Comparison of ENCODE assay signal across 8 mouse cellular contexts in genomic region chr17:4834065-4834464, GRCm38 (mm10).
A peak's percentile ranks its signal among the peaks of the same experiment; 100 is the strongest.
DNase-seq lines count a peak whose midpoint lies in the region; ATAC-seq and TF ChIP-seq lines count a peak whose summit lies in the region.

No protein-coding gene starts in this region.

- 36% methylated on average over 7 of the region's 7 CpGs for WGBS in kidney, adult 2 months
- WGBS in lung, postnatal 0 days: 30% methylated on average over 7 of the region's 7 CpGs
- 91% methylated on average over 7 of the region's 7 CpGs for WGBS in midbrain, embryonic 13.5 days

- DNase-seq in urinary bladder, adult 18-20 months (ENCODE audit: low spot score in 2 of 2): peak; percentile 14 to 52
- no peak for DNase-seq in urinary bladder, postnatal 10 days (ENCODE audit: low spot score)
- peak; percentile 60 for DNase-seq in kidney, adult 2 months
- peak; percentile 80 for DNase-seq in lung, postnatal 0 days (ENCODE audit: low spot score)
- DNase-seq in thymus, adult 18-20 months: no peak
- DNase-seq in right cerebral cortex, postnatal 25 days: no peak

- H3K9ac ChIP-seq in lung, postnatal 0 days (replicated peaks; ENCODE audit: low read depth): no peak overlapping the region
- no peak overlapping the region for H3K9ac ChIP-seq in midbrain, embryonic 13.5 days (replicated peaks)

- H3K27ac ChIP-seq in kidney, adult 2 months (ENCODE audit: insufficient read depth, low read depth, low read length): no peak overlapping the region
- H3K27ac ChIP-seq in lung, postnatal 0 days (ENCODE audit: low read length): no peak overlapping the region
- H3K27ac ChIP-seq in midbrain, embryonic 13.5 days: no peak overlapping the region

- peak; percentile 84 for ATAC-seq in lung, postnatal 0 days
- ATAC-seq in inflammation-experienced regulatory T-cells, adult 6 months: no peak
- no peak for ATAC-seq in midbrain, embryonic 13.5 days

- no peaks in the 10 kb centered on the region for H3K36me3 ChIP-seq in kidney, adult 2 months (ENCODE audit: control insufficient read depth, insufficient read depth, low read length)
- H3K36me3 ChIP-seq in lung, postnatal 0 days (ENCODE audit: insufficient read depth, low read length): no peaks in the 10 kb centered on the region
- no peaks in the 10 kb centered on the region for H3K36me3 ChIP-seq in midbrain, embryonic 13.5 days

- no peak overlapping the region for H3K4me2 ChIP-seq in lung, postnatal 0 days (replicated peaks; ENCODE audit: low read depth, low read length)
- no peak overlapping the region for H3K4me2 ChIP-seq in midbrain, embryonic 13.5 days (replicated peaks)

- H3K9me3 ChIP-seq in lung, postnatal 0 days (ENCODE audit: low read length): no peaks in the 10 kb centered on the region
- 0 out of 2 replicates have a peak, but pooled peaks cover 3% of the 10 kb centered on the region for H3K9me3 ChIP-seq in midbrain, embryonic 13.5 days

- TF ChIP-seq POLR2A in kidney, adult 2 months (IDR thresholded peaks at IDR 0.05; ENCODE audit: low read depth, low read length): no peak

- no peaks in the 10 kb centered on the region for H3K27me3 ChIP-seq in kidney, adult 2 months (replicated peaks; ENCODE audit: control insufficient read depth, insufficient read depth, low read length)
- no peaks in the 10 kb centered on the region for H3K27me3 ChIP-seq in lung, postnatal 0 days (replicated peaks; ENCODE audit: insufficient read depth, low read length)
- no peaks in the 10 kb centered on the region for H3K27me3 ChIP-seq in midbrain, embryonic 13.5 days

- no peaks in the 10 kb centered on the region for H3K4me1 ChIP-seq in kidney, adult 2 months (ENCODE audit: control insufficient read depth, insufficient read depth, low read length)
- H3K4me1 ChIP-seq in lung, postnatal 0 days (ENCODE audit: insufficient read depth, low read depth, low read length): no peaks in the 10 kb centered on the region
- H3K4me1 ChIP-seq in midbrain, embryonic 13.5 days (replicated peaks): no peaks in the 10 kb centered on the region

- no peak for TF ChIP-seq CTCF in kidney, adult 2 months (conservative IDR thresholded peaks at IDR 0.05; ENCODE audit: insufficient read depth, insufficient read length, low read depth, low read length)
- no peak for TF ChIP-seq CTCF in lung, postnatal 0 days (IDR thresholded peaks at IDR 0.05)

- H3K4me3 ChIP-seq in kidney, adult 2 months (ENCODE audit: insufficient read depth, low read depth, low read length): no peak overlapping the region
- H3K4me3 ChIP-seq in lung, postnatal 0 days (ENCODE audit: low read depth, low read length): no peak overlapping the region
- no peak overlapping the region for H3K4me3 ChIP-seq in midbrain, embryonic 13.5 days (replicated peaks)

- TF ChIP-seq EP300 in lung, postnatal 0 days (IDR thresholded peaks at IDR 0.05): no peak

Comparison
In these comparisons a context has a peak if more than half of its experiments do, and no peak if none do; other contexts are left out.
1. DNase-seq: peak in urinary bladder, adult 18-20 months (2 of 2), kidney, adult 2 months (single experiment) and lung, postnatal 0 days (single experiment); none in urinary bladder, postnatal 10 days (single experiment), thymus, adult 18-20 months (0 of 2) and right cerebral cortex, postnatal 25 days (single experiment).